Mouse (Mus musculus) forebrain, embryonic 16.5 days (tissue): ENCODE results near the gene Dram1. TPM values are rescaled to one million over a fixed set of nuclear protein-coding genes. Genes with fewer than 3 reads are reported as not detected.

Source experiments
- ATAC-seq: fragments of 200-750 bp; cut with Nextera tagmentation; 2 replicates; pipeline ENCODE4 v1.8.0; 2017; ENCODE audit warnings: mild to moderate bottlenecking, moderate library complexity
- H3K27ac ChIP-seq: fragments of 300-500 bp; sonication (generic); 2 replicates; pipeline ENCODE4 v1.5.1; 2014; ENCODE audit warnings: low read length, control low read depth
- H3K27me3 ChIP-seq: fragments of 300-500 bp; sonication (generic); replicated peaks from 2 replicates; pipeline ENCODE4 v1.6.1; 2014; ENCODE audit warnings: low read length; ENCODE audit not compliant: control insufficient read depth, insufficient read depth
- H3K36me3 ChIP-seq: fragments of 300-500 bp; sonication (generic); 2 replicates; pipeline ENCODE4 v1.6.1; 2014; ENCODE audit not compliant: control insufficient read depth, insufficient read depth
- H3K4me1 ChIP-seq: fragments of 300-500 bp; sonication (generic); replicated peaks from 2 replicates; pipeline ENCODE4 v1.6.1; 2014; ENCODE audit warnings: low read length; ENCODE audit not compliant: control insufficient read depth, insufficient read depth
- H3K4me2 ChIP-seq: fragments of 300-500 bp; sonication (generic); 2 replicates; pipeline ENCODE4 v1.6.1; 2014; ENCODE audit warnings: mild to moderate bottlenecking, low read length, control low read depth
- H3K4me3 ChIP-seq: fragments of 300-500 bp; sonication (generic); replicated peaks from 2 replicates; pipeline ENCODE4 v1.5.1; 2014; ENCODE audit warnings: mild to moderate bottlenecking, low read length, control low read depth
- H3K9ac ChIP-seq: fragments of 300-500 bp; sonication (generic); replicated peaks from 2 replicates; pipeline ENCODE4 v1.6.1; 2014; ENCODE audit warnings: low read depth, low read length, control low read depth
- H3K9me3 ChIP-seq: fragments of 300-500 bp; sonication (generic); 2 replicates; pipeline ENCODE4 v1.6.1; 2016; ENCODE audit warnings: low read length; ENCODE audit not compliant: control insufficient read depth
- WGBS: fragments of 180-500 bp; shearing (Covaris S2); extraction: QIAGEN DNeasy Blood & Tissue Kit; methylation state at CpG from one replicate; pipeline ENCODE4 v1.1.7; 2014; 5-methylcytosine and 5-hydroxymethylcytosine counted together
- polyA plus RNA-seq: library from polyadenylated mRNA; unstranded; fragments of >200 nt; fragmentation: Nextera tagmentation; extraction: Ambion mirVana; gene quantifications from 2 replicates; pipeline ENCODE4 v1.2.1, GENCODE M21; 2015

The Dram1 gene
- polyA plus RNA-seq, 1 experiment from 2014 or later: 0.70 TPM

DNA sequence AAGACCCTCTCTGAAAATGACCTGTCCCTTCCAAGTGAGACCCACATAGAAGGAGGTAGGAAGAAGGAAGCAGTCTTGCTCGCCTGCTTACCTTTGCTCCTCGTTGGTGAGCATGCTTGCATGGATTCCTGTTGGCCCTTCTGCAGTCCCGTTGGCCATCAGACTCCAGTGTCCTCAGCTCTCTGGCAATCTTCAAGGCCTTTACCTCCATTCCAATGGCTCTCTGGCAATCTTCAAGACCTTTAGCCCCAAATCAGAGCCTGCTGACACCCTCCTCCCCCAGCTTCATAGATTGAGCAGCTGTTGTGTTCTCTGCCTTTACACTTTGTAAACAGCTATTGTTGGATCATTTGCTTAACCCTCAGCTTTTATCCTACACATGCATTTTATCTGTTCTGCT lies 14.7 kb downstream of the Dram1 start:
- 92% methylated on average over 3 of the region's 3 CpGs for WGBS
- Histone ChIP-seq H3K4me2 (no peak overlapping the region), H3K9me3 (no peaks in the 10 kb centered on the region), H3K4me1 (no peaks in the 10 kb centered on the region), H3K9ac (no peak overlapping the region), H3K36me3 (no peaks in the 10 kb centered on the region), H3K4me3 (no peak overlapping the region), H3K27me3 (no peaks in the 10 kb centered on the region), H3K27ac (no peak overlapping the region)
- ATAC-seq: no peak

GRCm38 (mm10) chr10:88362218-88362617 lies 16.7 kb downstream of the Dram1 start:
- Histone ChIP-seq H3K9ac (no peak overlapping the region), H3K27ac (no peak overlapping the region), H3K4me1 (peaks cover 1% of the 10 kb centered on the region; the same call in 1 of the 2 replicates), H3K36me3 (no peaks in the 10 kb centered on the region), H3K4me2 (no peak overlapping the region), H3K4me3 (no peak overlapping the region), H3K9me3 (no peaks in the 10 kb centered on the region), H3K27me3 (no peaks in the 10 kb centered on the region)
- ATAC-seq: no peak
- WGBS: 87% methylated on average over 1 of the region's 1 CpGs

GRCm38 (mm10) chr10:88356983-88357559 lies 21.8 kb downstream of the Dram1 start:
- Histone ChIP-seq H3K4me3 (peak overlapping the region; percentile 58), H3K4me2 (peak overlapping the region; percentile 72), H3K36me3 (no peaks in the 10 kb centered on the region), H3K27ac (no peak overlapping the region), H3K9ac (peak overlapping the region; percentile 70), H3K4me1 (peaks cover 8% of the 10 kb centered on the region), H3K27me3 (peaks cover 3% of the 10 kb centered on the region; the same call in 1 of the 2 replicates), H3K9me3 (no peaks in the 10 kb centered on the region)
- WGBS: 2% methylated on average over 40 of the region's 47 CpGs
- peak; percentile 80 for ATAC-seq

DNA sequence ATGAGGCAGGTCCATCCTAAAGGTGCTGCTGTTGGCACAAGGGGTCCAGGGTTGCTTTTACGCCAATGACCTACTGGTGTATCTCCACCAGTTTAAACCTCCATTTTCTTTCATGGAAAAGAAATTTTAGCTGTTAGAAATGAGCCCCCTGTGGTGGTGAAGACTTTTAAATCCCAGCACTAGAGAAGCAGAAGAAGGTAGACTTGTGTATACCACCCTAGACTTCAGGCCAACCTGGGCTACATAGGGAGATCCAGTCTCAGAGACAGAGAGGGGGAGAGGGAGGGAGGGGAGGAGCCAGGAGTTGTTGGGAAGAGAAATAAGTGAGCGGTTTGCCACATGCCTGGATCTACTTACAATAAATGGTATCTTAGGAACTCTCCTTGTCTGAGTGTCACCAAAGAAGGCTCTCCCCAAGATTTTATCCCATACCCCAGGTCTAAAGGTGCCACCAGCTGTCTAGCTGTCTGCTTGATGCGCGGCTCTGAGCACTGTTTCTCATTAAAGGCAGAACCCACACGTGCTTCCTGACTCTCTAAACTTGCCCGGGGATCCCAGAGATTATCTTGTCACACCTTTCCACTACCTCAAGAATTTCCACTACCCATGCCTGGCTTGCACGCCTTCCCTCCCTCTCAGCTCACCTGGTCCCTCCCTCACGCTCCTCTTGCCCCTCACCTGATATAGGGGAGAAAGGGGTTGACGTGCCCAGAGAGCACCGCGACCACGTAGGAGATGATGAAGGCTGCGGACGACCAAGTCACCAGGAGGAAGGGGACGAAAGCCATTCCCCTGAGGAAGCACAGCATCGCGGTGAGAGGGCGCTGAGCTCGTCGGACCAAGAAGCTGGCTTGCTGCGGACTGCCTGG lies 22.5 kb downstream of the Dram1 start:
- WGBS: 10% methylated on average over 21 of the region's 21 CpGs
- H3K27ac ChIP-seq: no peak overlapping the region
- H3K9ac ChIP-seq: peak overlapping the region; percentile 70
- H3K4me2 ChIP-seq: peak overlapping the region; percentile 72
- H3K4me1 ChIP-seq: peaks cover 8% of the 10 kb centered on the region
- ATAC-seq: peak; percentile 14
- H3K27me3 ChIP-seq: peaks cover 3% of the 10 kb centered on the region; the same call in 1 of the 2 replicates
- H3K9me3 ChIP-seq: no peaks in the 10 kb centered on the region
- peak overlapping the region; percentile 58 for H3K4me3 ChIP-seq
- H3K36me3 ChIP-seq: no peaks in the 10 kb centered on the region

GRCm38 (mm10) chr10:88354599-88354998 lies 24.3 kb downstream of the Dram1 start:
- Histone ChIP-seq H3K9ac (no peak overlapping the region), H3K4me1 (peaks cover 8% of the 10 kb centered on the region), H3K4me2 (no peak overlapping the region), H3K4me3 (no peak overlapping the region), H3K27ac (no peak overlapping the region), H3K36me3 (no peaks in the 10 kb centered on the region), H3K27me3 (peaks cover 3% of the 10 kb centered on the region; the same call in 1 of the 2 replicates), H3K9me3 (no peaks in the 10 kb centered on the region)
- WGBS: 86% methylated on average over 5 of the region's 5 CpGs
- no peak for ATAC-seq

DNA sequence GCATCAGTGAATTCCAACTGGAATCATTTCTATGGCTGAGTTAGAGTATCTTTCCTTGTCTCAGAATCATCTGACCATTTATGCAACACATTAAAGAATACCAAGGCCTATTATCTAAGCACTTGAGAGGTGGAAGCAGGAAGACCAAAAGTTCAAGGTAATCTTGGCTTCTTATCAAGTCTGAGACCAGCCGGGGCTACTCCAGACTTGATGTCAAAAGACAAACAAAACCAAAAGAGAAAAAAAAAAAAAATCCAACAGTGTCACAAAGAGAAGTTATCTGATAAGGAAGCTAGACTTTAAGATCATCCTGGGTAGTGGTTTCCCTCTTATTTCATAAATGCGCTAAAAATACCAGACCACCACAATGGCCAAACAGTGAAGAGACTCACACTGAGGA lies 26.3 kb downstream of the Dram1 start:
- Histone ChIP-seq H3K4me1 (peaks cover 8% of the 10 kb centered on the region), H3K27me3 (peaks cover 3% of the 10 kb centered on the region; the same call in 1 of the 2 replicates), H3K9ac (no peak overlapping the region), H3K27ac (no peak overlapping the region), H3K36me3 (no peaks in the 10 kb centered on the region), H3K9me3 (no peaks in the 10 kb centered on the region), H3K4me3 (no peak overlapping the region), H3K4me2 (no peak overlapping the region)
- WGBS: 89% methylated on average over 2 of the region's 2 CpGs
- ATAC-seq: no peak

- H3K4me1 ChIP-seq: peaks cover 1% of the 10 kb centered on the region
- H3K9ac ChIP-seq: no peak overlapping the region
- 55% methylated on average over 5 of the region's 5 CpGs for whole genome bisulfite sequencing
- no peak for ATAC-seq
- H3K27ac ChIP-seq: no peak overlapping the region
- no peaks in the 10 kb centered on the region; the same call in 1 of the 2 replicates for H3K27me3 ChIP-seq
- H3K4me2 ChIP-seq: no peak overlapping the region
- H3K9me3 ChIP-seq: no peaks in the 10 kb centered on the region
- no peaks in the 10 kb centered on the region for H3K36me3 ChIP-seq
- no peak overlapping the region for H3K4me3 ChIP-seq
Observed at GRCm38 (mm10) chr10:88351411-88352103, 27.3 kb downstream of the Dram1 start.

DNA sequence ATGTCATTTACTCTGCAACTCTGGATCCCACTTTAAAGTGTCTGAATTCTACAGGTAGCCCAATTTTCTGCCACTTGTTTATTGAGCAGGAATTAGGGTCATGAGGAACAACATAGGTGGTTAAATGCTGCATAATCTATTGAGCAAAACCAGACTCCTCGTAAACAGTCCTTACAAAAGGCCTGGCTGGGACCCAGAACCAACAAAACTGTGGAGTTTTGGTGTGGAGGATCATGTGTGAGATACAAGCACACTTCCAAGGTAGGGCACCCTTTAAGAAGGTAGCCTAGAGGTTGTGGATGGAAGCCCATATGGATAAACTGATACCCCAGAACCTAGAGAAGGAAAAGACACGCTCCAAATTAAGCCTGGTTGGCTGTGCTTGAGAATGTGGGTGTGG lies 28.2 kb downstream of the Dram1 start:
- Histone ChIP-seq H3K36me3 (no peaks in the 10 kb centered on the region), H3K4me2 (no peak overlapping the region), H3K9me3 (no peaks in the 10 kb centered on the region), H3K4me3 (no peak overlapping the region), H3K27ac (no peak overlapping the region), H3K27me3 (no peaks in the 10 kb centered on the region), H3K4me1 (no peaks in the 10 kb centered on the region), H3K9ac (no peak overlapping the region)
- WGBS: 56% methylated on average over 2 of the region's 2 CpGs
- no peak for ATAC-seq

GRCm38 (mm10) chr10:88349800-88350199 lies 29.1 kb downstream of the Dram1 start:
- 8% methylated on average over 8 of the region's 8 CpGs for WGBS

More at GRCm38 (mm10) chr10:88349800-88350199, 29.1 kb downstream of the Dram1 start:
- Histone ChIP-seq H3K4me2 (no peak overlapping the region), H3K36me3 (no peaks in the 10 kb centered on the region), H3K4me3 (no peak overlapping the region), H3K9ac (no peak overlapping the region), H3K9me3 (no peaks in the 10 kb centered on the region), H3K27ac (no peak overlapping the region), H3K4me1 (no peaks in the 10 kb centered on the region), H3K27me3 (no peaks in the 10 kb centered on the region)
- no peak for ATAC-seq
